Mouse (Mus musculus) hindlimb bud, embryonic 11.5 days (tissue): Measurements from ENCODE around the gene Tmem210.
"Not testable (repeated sequence)": the region's sequence is repeated elsewhere in the genome, so short reads cannot be mapped to it uniquely, and the experiment has no call there.

Experiments
- DNase-seq: peaks from one replicate; pipeline ENCODE4 v3.0.0-alpha.2; 2012; ENCODE audit warnings: low read depth, low spot score; ENCODE audit errors: extremely low spot score

Gene Tmem210

GRCm38 (mm10) chr2:25287927-25288649, at the start of gene Tmem210:
Gene Tmem210 (plus strand): TSS chr2:25288145.
- DNase-seq, result no peak

GRCm38 (mm10) chr2:25239766-25240165, 48.2 kb upstream of the Tmem210 start:
- no peak for DNase-seq

GRCm38 (mm10) chr2:25240310-25240709, 47.6 kb upstream of the Tmem210 start:
- no peak for DNase-seq

- no peak for DNase-seq
These were observed 47.1 kb upstream of the Tmem210 start for GRCm38 (mm10) chr2:25240723-25241437.

DNA sequence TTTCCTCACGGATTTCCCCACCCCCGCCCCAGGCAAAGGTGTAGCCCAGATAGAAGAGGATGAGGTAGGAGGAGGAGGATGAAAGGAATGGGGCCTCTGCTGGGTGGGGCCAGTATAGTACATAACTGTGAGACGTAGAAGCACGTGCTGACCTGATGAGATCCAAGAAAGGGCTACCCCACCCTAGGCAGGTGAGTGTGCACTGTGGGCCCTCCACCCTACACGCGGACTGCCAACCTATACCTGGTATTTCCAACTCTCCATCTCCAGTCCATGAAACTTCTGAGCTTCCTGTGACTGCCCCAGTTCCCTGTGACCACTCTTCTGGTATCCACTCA, 46.5 kb upstream of the Tmem210 start:
- no peak for DNase-seq

DNA sequence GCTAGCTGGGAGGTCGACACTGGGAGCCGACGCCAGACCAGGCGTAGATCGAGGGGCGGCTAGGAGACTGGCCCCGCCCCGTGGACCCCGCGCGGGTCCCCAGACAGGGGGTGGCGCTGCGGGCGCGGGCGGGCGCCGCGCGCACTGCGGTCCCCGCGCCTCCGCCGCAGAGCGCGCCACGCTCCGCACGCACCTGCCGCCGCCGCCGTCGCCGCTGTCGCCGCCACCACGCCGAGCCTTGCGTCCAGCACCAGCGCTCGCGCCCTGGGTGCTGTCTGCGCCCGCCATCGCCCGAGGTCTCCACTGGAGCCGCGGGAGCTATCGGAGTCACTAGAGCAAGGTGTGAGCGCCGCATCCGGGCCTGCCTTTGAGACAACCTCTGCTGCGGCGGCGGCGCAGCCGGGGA, 45.8 kb upstream of the Tmem210 start, which contains the start of the genes Rnf208 and Cysrt1:
TSS of gene Rnf208 (plus strand) at position 155 of the 406 bp plus-strand sequence.
TSS of gene Cysrt1 (minus strand) at position 352 of the 406 bp plus-strand sequence.
- no peak for DNase-seq

GRCm38 (mm10) chr2:25243342-25243741, 44.6 kb upstream of the Tmem210 start:
- no peak for DNase-seq

GRCm38 (mm10) chr2:25244144-25244543, 43.8 kb upstream of the Tmem210 start:
- no peak for DNase-seq

DNA sequence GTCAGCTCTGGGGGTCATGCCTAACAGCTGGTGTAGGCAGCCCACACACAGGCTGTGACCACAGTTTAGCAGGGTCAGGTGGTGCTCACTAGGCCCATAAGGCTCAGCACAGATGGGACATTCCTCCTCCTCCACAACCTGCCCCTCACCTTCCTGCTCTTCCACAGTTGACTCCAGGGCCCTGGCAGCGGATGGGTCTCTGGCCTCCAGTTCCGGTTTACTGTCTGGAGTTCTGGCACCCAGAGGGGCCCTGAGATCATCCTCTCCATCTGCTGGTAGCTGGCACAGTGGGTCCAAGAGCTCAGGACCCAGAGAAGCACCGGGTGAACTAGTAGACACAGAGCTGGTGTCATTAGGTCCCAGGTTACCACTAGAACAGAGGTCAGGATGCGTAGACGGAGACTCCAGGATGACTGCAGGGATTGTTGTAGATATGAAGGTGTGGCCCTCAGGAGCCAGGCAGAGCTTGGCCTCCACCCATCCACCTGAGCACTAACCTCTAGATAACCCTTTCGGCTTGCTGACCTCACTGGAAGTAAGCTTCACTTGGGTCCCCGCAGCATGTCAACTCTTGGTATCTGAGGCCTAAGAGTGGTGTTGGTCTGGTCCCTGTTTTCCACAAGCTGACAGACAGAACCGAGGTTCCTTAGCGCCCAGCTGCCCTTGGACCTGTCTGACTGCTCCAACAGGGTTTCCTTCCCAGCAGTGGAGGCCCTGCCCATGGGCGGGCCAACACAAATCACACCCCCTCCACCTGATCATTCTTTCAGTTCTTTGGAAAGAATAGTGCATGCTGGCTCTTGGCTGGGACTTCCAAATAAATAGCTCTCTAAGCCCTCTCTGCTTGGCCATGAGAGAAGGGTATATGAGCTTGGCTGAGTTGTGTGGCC, 41.5 kb upstream of the Tmem210 start, which contains the start of gene AL732309.1:
TSS of gene AL732309.1 (minus strand) at position 681 of the 890 bp plus-strand sequence.
- no peak for DNase-seq

- no peak for DNase-seq
These were observed 35.6 kb upstream of the Tmem210 start for GRCm38 (mm10) chr2:25252331-25252730.

GRCm38 (mm10) chr2:25255284-25255779, 32.6 kb upstream of the Tmem210 start, which contains the start of gene Tmem203:
Gene Tmem203 (plus strand): TSS chr2:25255439.
- peak; percentile 62 for DNase-seq

GRCm38 (mm10) chr2:25256443-25257109, 31.4 kb upstream of the Tmem210 start:
- not testable (repeated sequence) for DNase-seq

DNA sequence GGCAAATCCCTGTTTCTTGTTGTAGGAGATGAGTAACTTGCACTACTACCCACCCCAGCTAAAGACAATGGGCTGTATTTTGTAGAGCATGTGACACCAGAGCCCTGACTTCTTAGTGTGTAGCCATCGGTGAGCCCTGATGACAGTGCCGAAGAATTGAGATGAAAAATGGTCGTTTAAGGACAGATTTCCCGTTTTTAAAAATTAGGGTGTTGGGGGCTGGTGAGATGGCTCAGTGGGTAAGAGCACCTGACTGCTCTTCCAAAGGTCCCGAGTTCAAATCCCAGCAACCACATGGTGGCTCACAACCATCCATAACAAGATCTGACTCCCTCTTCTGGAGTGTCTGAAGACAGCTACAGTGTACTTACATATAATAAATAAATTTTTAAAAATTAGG, 30.7 kb upstream of the Tmem210 start:
- DNase-seq, result not testable (repeated sequence)

DNA sequence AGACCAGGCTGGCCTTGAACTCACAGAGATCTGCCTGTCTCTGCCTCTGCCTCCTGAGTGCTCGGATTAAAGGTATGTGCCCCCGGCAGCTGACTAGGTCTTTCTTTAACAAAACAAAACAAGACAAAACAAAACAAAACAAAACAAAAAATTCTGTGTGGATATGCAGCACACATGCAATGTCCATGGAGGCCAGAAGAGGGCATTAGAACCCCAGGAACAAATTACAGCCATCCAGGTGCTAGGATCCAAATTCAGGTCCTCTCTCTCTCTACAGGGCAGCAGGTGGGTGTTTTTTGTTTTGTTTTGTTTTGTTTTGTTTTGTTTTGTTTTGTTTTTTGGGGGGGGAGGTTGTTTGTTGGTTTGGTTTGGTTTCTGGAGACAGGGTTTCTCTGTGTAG, 29.1 kb upstream of the Tmem210 start:
- DNase-seq, result no peak

- no peak for DNase-seq
These were observed 26.1 kb upstream of the Tmem210 start for GRCm38 (mm10) chr2:25261870-25262269.

GRCm38 (mm10) chr2:25262291-25262767, 25.6 kb upstream of the Tmem210 start, which contains the start of gene Tprn:
Gene Tprn (plus strand): TSS chr2:25262618.
- DNase-seq, result peak; percentile 86

DNA sequence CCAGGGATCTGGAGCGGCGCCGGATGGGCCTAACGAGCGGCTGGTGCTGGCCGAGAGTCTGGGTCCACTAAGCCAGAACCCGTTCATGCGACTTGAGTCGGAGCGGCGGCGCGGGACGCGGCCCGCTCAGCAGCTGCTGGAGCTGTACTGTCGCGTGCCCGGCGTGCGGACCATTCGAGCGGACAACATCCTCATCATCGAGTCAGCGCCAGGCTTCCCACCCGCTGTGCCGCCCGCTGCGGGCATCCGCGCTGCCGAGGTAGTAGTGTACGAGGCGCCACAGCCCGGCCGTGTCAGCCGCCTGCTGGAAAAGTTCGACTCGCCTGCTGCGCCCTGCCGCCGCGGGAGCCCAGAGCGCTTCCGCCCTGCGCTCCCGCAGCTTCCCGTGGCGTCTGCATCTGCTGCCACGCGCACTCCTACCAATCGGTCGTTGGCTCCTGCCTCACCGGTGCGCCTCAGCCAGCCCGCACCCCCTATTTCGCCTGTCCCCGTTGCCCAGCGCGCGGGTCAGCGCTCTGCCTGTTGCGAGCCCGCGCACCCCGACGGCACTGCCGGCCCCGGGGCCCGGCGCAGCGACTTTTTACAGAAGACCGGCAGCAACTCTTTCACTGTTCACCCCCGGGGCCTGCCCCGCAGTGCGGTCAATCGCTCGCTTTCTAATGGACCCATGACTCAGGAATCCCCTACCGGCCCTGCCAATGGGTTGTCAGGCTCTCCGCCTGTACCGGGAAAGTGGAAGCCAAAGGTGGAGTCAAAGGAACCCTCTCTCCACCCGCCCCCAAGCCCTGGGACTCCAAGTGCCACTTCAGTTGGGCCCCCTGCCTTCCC, 24.9 kb upstream of the Tmem210 start:
- no peak for DNase-seq

GRCm38 (mm10) chr2:25263623-25264285, 24.2 kb upstream of the Tmem210 start:
- no peak for DNase-seq

DNA sequence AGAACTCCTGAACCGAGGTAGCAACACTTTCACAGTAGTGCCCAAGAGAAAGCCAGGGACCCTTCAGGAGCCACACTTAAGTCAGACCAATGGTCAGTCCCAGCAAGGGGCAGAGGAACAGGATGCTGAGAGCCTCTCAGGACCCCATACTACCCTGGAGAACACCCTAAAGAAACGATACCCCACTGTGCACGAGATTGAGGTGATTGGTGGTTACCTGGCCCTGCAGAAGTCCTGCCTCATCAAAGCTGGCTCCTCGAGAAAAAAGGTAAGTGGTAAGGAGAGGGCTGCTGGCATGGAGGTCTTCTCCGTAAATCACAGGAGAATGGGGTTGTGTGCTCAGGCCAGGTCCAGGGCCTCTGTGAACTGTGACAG, 23.7 kb upstream of the Tmem210 start:
- DNase-seq, result no peak
